Mouse (Mus musculus): ENCODE data around the gene Tssk6. TPM values are rescaled to one million over a fixed set of nuclear protein-coding genes. Genes with fewer than 3 reads are reported as not detected.
"Not testable (repeated sequence)": the region's sequence is repeated elsewhere in the genome, so short reads cannot be mapped to it uniquely, and the experiment has no call there.

Tssk6 gene
- polyA plus RNA-seq, 3 experiments from 2014 or later: 0.35 to 1.2 TPM; not detected in 1

- ATAC-seq: peak; percentile 92
These were observed 18.1 kb downstream of the Tssk6 start for GRCm38 (mm10) chr8:69919876-69920662.

- ATAC-seq: no peak
These were observed 19.2 kb downstream of the Tssk6 start for GRCm38 (mm10) chr8:69921141-69921540.

GRCm38 (mm10) chr8:69923986-69924385 lies 22.0 kb downstream of the Tssk6 start:
- ATAC-seq: no peak

- ATAC-seq: no peak
These were observed 24.9 kb downstream of the Tssk6 start for GRCm38 (mm10) chr8:69926901-69927300.

GRCm38 (mm10) chr8:69933811-69934210 lies 31.8 kb downstream of the Tssk6 start:
- peak; percentile 33 for ATAC-seq

- no peak for ATAC-seq
These were observed 32.6 kb downstream of the Tssk6 start for GRCm38 (mm10) chr8:69934582-69934981.

GRCm38 (mm10) chr8:69935431-69935830 lies 33.4 kb downstream of the Tssk6 start:
- no peak for ATAC-seq

GRCm38 (mm10) chr8:69936050-69936794 lies 34.2 kb downstream of the Tssk6 start:
- no peak for ATAC-seq

GRCm38 (mm10) chr8:69937466-69937865 lies 35.5 kb downstream of the Tssk6 start:
- peak; percentile 75 for ATAC-seq

GRCm38 (mm10) chr8:69938245-69938982 lies 36.4 kb downstream of the Tssk6 start:
- peak; percentile 20 for ATAC-seq

GRCm38 (mm10) chr8:69939633-69940032 lies 37.6 kb downstream of the Tssk6 start:
- ATAC-seq: no peak

- ATAC-seq: peak; percentile 55
These were observed 38.4 kb downstream of the Tssk6 start for GRCm38 (mm10) chr8:69940386-69940785.

GRCm38 (mm10) chr8:69942495-69942894 lies 40.5 kb downstream of the Tssk6 start:
- ATAC-seq: not testable (repeated sequence)

GRCm38 (mm10) chr8:69950300-69950699 lies 48.3 kb downstream of the Tssk6 start:
- no peak for ATAC-seq

Other genes starting within 250 kb of the Tssk6 start
- under 1 TPM; 0.23 to 0.52 (median 0.25) TPM for gene Zfp964, start 247.7 kb upstream of the Tssk6 start, polyA plus RNA-seq (2017; shearing (Covaris generic))
- 10 to 100 TPM; 36.0 to 57.8 (median 52.2) TPM for gene Zfp869, start 191.5 kb upstream of the Tssk6 start, polyA plus RNA-seq (2017; shearing (Covaris generic))
- gene Zfp963, start 152.2 kb upstream of the Tssk6 start, polyA plus RNA-seq (2017; shearing (Covaris generic)): 1 to 10 TPM; 3.8 to 8.4 (median 7.1) TPM
- 1 to 10 TPM in 2 of 3 experiments, under 1 TPM in 1; 0.96 to 2.6 (median 1.4) TPM for gene Gm20422, start 127.3 kb upstream of the Tssk6 start, polyA plus RNA-seq (2017; shearing (Covaris generic))
- gene Atp13a1, start 111.0 kb upstream of the Tssk6 start, polyA plus RNA-seq (2017; shearing (Covaris generic)): 10 to 100 TPM; 19.0 to 20.5 (median 20.0) TPM
- gene Zfp866, start 111.0 kb upstream of the Tssk6 start, polyA plus RNA-seq (2017; shearing (Covaris generic)): 10 to 100 TPM; 14.0 to 22.5 (median 16.0) TPM
- 100 to 1,000 TPM in 1 of 3 experiments, 10 to 100 TPM in 2; 53.2 to 105 (median 79.3) TPM for gene Gmip, start 93.5 kb upstream of the Tssk6 start, polyA plus RNA-seq (2017; shearing (Covaris generic))
- gene Lpar2, start 79.8 kb upstream of the Tssk6 start, polyA plus RNA-seq (2017; shearing (Covaris generic)): under 1 TPM; 0.18 to 0.77 (median 0.51) TPM
- gene Pbx4, start 69.7 kb upstream of the Tssk6 start, polyA plus RNA-seq (2017; shearing (Covaris generic)): 10 to 100 TPM in 2 of 3 experiments, 1 to 10 TPM in 1; 7.5 to 20.8 (median 18.4) TPM
- gene Cilp2, start 14.5 kb upstream of the Tssk6 start, polyA plus RNA-seq (2017; shearing (Covaris generic)): not detected
- gene Ndufa13, start 374 bp downstream of the Tssk6 start, polyA plus RNA-seq (2017; shearing (Covaris generic)): 100 to 1,000 TPM; 194 to 284 (median 245) TPM
- gene Yjefn3, start 528 bp downstream of the Tssk6 start, polyA plus RNA-seq (2017; shearing (Covaris generic)): 1 to 10 TPM in 1 of 3 experiments, under 1 TPM in 1, not detected in 1; 0.56 to 1.1 TPM
- gene Gatad2a, start 94.2 kb downstream of the Tssk6 start, polyA plus RNA-seq (2017; shearing (Covaris generic)): 10 to 100 TPM; 20.1 to 29.0 (median 23.2) TPM
- 10 to 100 TPM; 35.3 to 56.2 (median 45.5) TPM for gene Mau2, start 140.6 kb downstream of the Tssk6 start, polyA plus RNA-seq (2017; shearing (Covaris generic))
- gene Sugp1, start 140.6 kb downstream of the Tssk6 start, polyA plus RNA-seq (2017; shearing (Covaris generic)): 10 to 100 TPM; 38.0 to 52.9 (median 52.6) TPM
- gene Tm6sf2, start 170.7 kb downstream of the Tssk6 start, polyA plus RNA-seq (2017; shearing (Covaris generic)): under 1 TPM in 2 of 3 experiments, not detected in 1; 0.59 to 0.94 TPM
- not detected for gene Hapln4, start 181.3 kb downstream of the Tssk6 start, polyA plus RNA-seq (2017; shearing (Covaris generic))
- gene Ncan, start 218.7 kb downstream of the Tssk6 start, polyA plus RNA-seq (2017; shearing (Covaris generic)): not detected
- 10 to 100 TPM; 37.8 to 49.3 (median 40.1) TPM for gene Nr2c2ap, start 229.1 kb downstream of the Tssk6 start, polyA plus RNA-seq (2017; shearing (Covaris generic))
- gene Rfxank, start 237.0 kb downstream of the Tssk6 start, polyA plus RNA-seq (2017; shearing (Covaris generic)): 10 to 100 TPM; 36.6 to 71.1 (median 66.0) TPM
- 10 to 100 TPM; 83.2 to 86.8 (median 86.6) TPM for gene Borcs8, start 237.3 kb downstream of the Tssk6 start, polyA plus RNA-seq (2017; shearing (Covaris generic))
- 1 to 10 TPM in 1 of 3 experiments, under 1 TPM in 2; 0.29 to 2.2 (median 0.36) TPM for gene Mef2b, start 237.5 kb downstream of the Tssk6 start, polyA plus RNA-seq (2017; shearing (Covaris generic))